8 mouse cellular contexts compared by ENCODE assay signal in genomic region chr8:87663349-87664216, GRCm38 (mm10).
A peak's percentile ranks its signal among the peaks of the same experiment; 100 is the strongest.
DNase-seq lines count a peak whose midpoint lies in the region; ATAC-seq and TF ChIP-seq lines count a peak whose summit lies in the region.

No protein-coding gene starts in this region.

- peaks cover 33% of the 10 kb centered on the region for H3K27me3 ChIP-seq in intestine, embryonic 16.5 days (replicated peaks; ENCODE audit: control insufficient read depth, insufficient read depth, low read length)
- H3K27me3 ChIP-seq in midbrain, embryonic 12.5 days, result peaks cover 34% of the 10 kb centered on the region
- H3K27me3 ChIP-seq in small intestine, adult 2 months (ENCODE audit: control insufficient read depth, insufficient read depth, low read length), result peaks cover 28% of the 10 kb centered on the region

- H3K9me3 ChIP-seq in intestine, embryonic 16.5 days (ENCODE audit: control insufficient read depth, low read length), result no peaks in the 10 kb centered on the region
- no peaks in the 10 kb centered on the region for H3K9me3 ChIP-seq in midbrain, embryonic 12.5 days

- ATAC-seq in intestine, embryonic 16.5 days, result 0 out of 2 replicates have a peak, but pooled peaks have one; percentile 47
- peak; percentile 41 for ATAC-seq in midbrain, embryonic 12.5 days (ENCODE audit: low FRiP score, low read depth)
- ATAC-seq in inflammation-experienced regulatory T-cells, adult 6 months, result no peak

- H3K27ac ChIP-seq in intestine, embryonic 16.5 days (ENCODE audit: low read length), result no peak overlapping the region
- H3K27ac ChIP-seq in midbrain, embryonic 12.5 days (replicated peaks), result peak overlapping the region; percentile 82
- H3K27ac ChIP-seq in small intestine, adult 2 months (ENCODE audit: insufficient read depth, low read depth, low read length), result no peak overlapping the region

- peak overlapping the region; percentile 37 for H3K4me2 ChIP-seq in intestine, embryonic 16.5 days (ENCODE audit: low read depth, low read length)
- peak overlapping the region; percentile 58 for H3K4me2 ChIP-seq in midbrain, embryonic 12.5 days (replicated peaks)

- WGBS in intestine, embryonic 16.5 days, result 14% methylated on average over 18 of the region's 18 CpGs
- WGBS in midbrain, embryonic 12.5 days, result 14% methylated on average over 18 of the region's 18 CpGs
- 12% methylated on average over 18 of the region's 18 CpGs for WGBS in small intestine, adult 2 months

- H3K4me3 ChIP-seq in intestine, embryonic 16.5 days (ENCODE audit: low read length), result peak overlapping the region; percentile 33
- peak overlapping the region; percentile 26 for H3K4me3 ChIP-seq in midbrain, embryonic 12.5 days
- H3K4me3 ChIP-seq in small intestine, adult 2 months (ENCODE audit: low read depth, low read length), result peak overlapping the region; percentile 22

- TF ChIP-seq CTCF in small intestine, adult 2 months (IDR thresholded peaks at IDR 0.05; ENCODE audit: extremely low read depth, insufficient read length, insufficient replicate concordance, low read depth, low read length), result peak; percentile 73; the same call in 1 of the 2 replicates

- peak; percentile 91 for DNase-seq in adrenal gland, postnatal 10 days
- peak; percentile 86 for DNase-seq in embryo, embryonic 11 days
- DNase-seq in gastrocnemius, postnatal 4 days (ENCODE audit: low spot score in 2 of 2), result peak; percentile 80 to 89
- peak; percentile 91 for DNase-seq in left cerebral cortex, postnatal 4 days

- H3K36me3 ChIP-seq in intestine, embryonic 16.5 days (ENCODE audit: control insufficient read depth, insufficient read depth, low read length), result no peaks in the 10 kb centered on the region
- H3K36me3 ChIP-seq in midbrain, embryonic 12.5 days, result no peaks in the 10 kb centered on the region
- H3K36me3 ChIP-seq in small intestine, adult 2 months (ENCODE audit: control insufficient read depth, insufficient read depth, low read length), result no peaks in the 10 kb centered on the region

- H3K4me1 ChIP-seq in intestine, embryonic 16.5 days (ENCODE audit: control insufficient read depth, insufficient read depth, low read length), result peaks cover 19% of the 10 kb centered on the region
- H3K4me1 ChIP-seq in midbrain, embryonic 12.5 days, result peaks cover 61% of the 10 kb centered on the region
- no peaks in the 10 kb centered on the region for H3K4me1 ChIP-seq in small intestine, adult 2 months (ENCODE audit: control insufficient read depth, insufficient read depth, insufficient read length, low read length)

- no peak for TF ChIP-seq POLR2A in small intestine, adult 2 months (IDR thresholded peaks at IDR 0.05; ENCODE audit: low read depth, low read length)

- intact Hi-C loops in left cerebral cortex, postnatal 4 days (cut with DNase I), result no loop called here

- peak overlapping the region; percentile 20; the same call in 1 of the 2 replicates for H3K9ac ChIP-seq in intestine, embryonic 16.5 days (ENCODE audit: low read depth, low read length)
- H3K9ac ChIP-seq in midbrain, embryonic 12.5 days (replicated peaks), result peak overlapping the region; percentile 51
